ENCODE assay signal across 17 mouse cellular contexts in the genomic region with DNA sequence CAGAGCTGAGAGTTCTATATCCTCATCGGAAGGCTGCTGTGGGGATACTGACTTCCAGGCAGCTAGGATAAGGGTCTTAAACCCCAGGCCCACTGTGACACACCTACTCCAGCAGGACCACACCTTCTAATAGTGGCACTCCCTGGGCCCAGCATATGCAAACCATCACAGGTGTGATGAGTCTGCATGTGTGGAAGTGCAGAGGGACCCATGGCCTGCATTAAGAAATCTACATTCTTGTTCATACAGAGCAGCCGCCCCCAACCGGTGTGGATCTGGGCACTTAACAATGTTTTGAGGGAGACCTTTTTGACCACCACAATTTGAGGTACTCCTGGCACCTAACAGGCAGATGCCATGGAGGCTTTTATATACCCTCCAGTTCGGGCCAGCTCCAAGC.
"Had no signal": no experiment of that assay in that cellular context is flagged by ENCODE, and none has a peak within 500 bp of the region (broad histone marks: within the 10 kb centered on the region; RNA-seq: fewer than 3 reads in every experiment).

No protein-coding gene starts in this region.

- H3K27ac ChIP-seq: neural tube, embryonic 12.5 days; neural tube, embryonic 13.5 days; neural tube, embryonic 15.5 days; stomach, embryonic 15.5 days; stomach, postnatal 0 days had no signal

- H3K27me3 ChIP-seq: neural tube, embryonic 12.5 days; neural tube, embryonic 13.5 days; neural tube, embryonic 15.5 days; stomach, embryonic 15.5 days had no signal

- H3K4me1 ChIP-seq: neural tube, embryonic 12.5 days; neural tube, embryonic 13.5 days; neural tube, embryonic 15.5 days; stomach, embryonic 15.5 days had no signal

- H3K36me3 ChIP-seq: neural tube, embryonic 12.5 days; neural tube, embryonic 13.5 days; neural tube, embryonic 15.5 days; stomach, embryonic 15.5 days had no signal

- DNase-seq: retina, postnatal 1 day; right cerebral cortex, adult 18-20 months; right cerebral cortex, postnatal 14 days; right cerebral cortex, postnatal 25 days; right cerebral cortex, postnatal 4 days; spleen, adult 18-20 months; thymus, adult 18-20 months; thymus, adult 2 months; thymus, postnatal 14 days; thymus, postnatal 25 days; thymus, postnatal 36 days; thymus, postnatal 4 days had no signal

- H3K4me3 ChIP-seq: neural tube, embryonic 12.5 days; neural tube, embryonic 13.5 days; neural tube, embryonic 15.5 days; stomach, embryonic 15.5 days had no signal

- H3K9me3 ChIP-seq: neural tube, embryonic 12.5 days; neural tube, embryonic 13.5 days; neural tube, embryonic 15.5 days; stomach, embryonic 15.5 days had no signal
